Mouse (Mus musculus): ENCODE measurements at regions not wholly inside any gene's neighbourhood (a gene's known extent, or its start where the extent isn't known, plus 50 kb on each side); places are given as distances from the start of the nearest gene placed in this dataset.

- no peak for ATAC-seq
These were observed 64.0 kb upstream of the Cwc22 start for GRCm38 (mm10) chr2:78010066-78010690.

DNA sequence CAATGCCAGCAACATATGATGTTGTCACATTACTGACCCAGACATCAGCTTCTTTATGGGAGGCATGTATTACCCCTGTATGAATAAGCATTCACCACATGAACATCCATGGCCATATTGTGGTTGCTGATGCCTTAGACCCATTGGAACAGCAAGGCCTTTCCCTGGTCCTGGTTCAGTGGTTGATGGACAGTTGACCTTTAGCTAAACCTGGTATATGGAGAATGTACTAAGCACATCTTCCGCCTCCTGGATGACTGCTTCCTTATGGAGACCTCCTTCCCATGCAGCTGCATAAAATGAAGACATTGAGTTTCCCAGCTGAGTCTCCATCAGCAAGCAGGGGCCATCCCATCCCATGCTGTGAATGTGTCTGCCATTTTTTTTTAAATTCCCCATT is 61.9 kb upstream of the Cwc22 start:
- ATAC-seq: no peak

DNA sequence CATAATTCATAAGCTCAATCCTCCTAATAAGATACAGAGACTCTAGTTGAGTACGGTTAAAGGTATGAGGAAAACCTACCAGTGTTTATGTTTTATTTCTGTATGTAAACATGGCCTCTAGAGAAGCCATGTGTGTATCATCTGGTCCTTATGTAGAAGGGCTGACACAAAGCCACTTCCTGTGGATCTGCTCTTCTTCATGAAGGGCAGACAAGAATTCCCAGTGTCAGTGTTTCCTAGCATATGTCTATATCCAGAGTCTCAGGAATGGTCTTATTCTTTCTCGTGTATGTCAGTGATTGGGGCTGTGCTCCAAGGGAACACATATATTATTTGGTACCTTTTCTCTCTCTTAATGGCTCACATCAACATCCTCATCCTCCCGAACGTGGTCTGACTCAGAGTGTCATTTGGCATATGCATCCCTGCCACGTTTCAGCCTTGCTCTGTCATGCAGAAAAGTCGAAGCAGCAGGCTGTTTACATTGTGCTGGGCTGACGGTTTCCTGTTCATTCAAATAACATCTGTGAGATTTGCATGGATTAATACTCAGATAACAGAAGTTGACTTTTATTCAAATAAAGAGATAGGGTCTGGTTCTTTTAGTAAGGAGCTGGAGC is 59.3 kb upstream of the Cwc22 start:
- ATAC-seq: no peak

DNA sequence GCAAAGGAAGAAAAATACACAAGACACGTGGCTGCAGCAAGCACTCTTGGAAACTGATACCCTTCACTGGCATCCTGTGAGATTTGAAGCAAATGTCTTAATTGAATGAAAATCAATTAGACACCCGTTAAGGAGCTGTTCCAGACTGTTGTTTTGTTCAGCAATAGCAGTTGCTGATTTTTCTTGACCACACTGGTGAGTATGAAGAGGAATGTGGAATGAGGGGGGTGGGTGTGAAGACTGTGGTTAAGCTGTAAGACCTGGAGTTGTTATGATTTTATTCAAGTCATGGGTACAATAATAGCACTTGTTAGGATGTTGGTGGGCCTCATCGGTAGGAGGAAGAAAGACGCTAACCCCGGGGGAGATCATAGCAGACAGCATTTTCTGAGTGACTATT is 58.3 kb upstream of the Cwc22 start:
- no peak for ATAC-seq

Measured in activated CD4-positive, CD25-positive, alpha-beta regulatory T cell, adult 4 months (primary cell).